Mouse (Mus musculus) testis, postnatal 10 days (tissue): ENCODE measurements around the gene Ildr2.

Source experiments
- DNase-seq: peaks from one replicate; pipeline ENCODE4 v3.0.0; 2021; ENCODE audit warnings: low spot score

Gene Ildr2

GRCm38 (mm10) chr1:166253898-166254894 is at the start of gene Ildr2:
Ildr2 (plus strand) TSS chr1:166254139.
- peak; percentile 80 for DNase-seq

- DNase-seq = no peak
Observed at GRCm38 (mm10) chr1:166204171-166204570, 49.8 kb upstream of the Ildr2 start.

- no peak for DNase-seq
Observed at GRCm38 (mm10) chr1:166205159-166205558, 48.8 kb upstream of the Ildr2 start.

DNA sequence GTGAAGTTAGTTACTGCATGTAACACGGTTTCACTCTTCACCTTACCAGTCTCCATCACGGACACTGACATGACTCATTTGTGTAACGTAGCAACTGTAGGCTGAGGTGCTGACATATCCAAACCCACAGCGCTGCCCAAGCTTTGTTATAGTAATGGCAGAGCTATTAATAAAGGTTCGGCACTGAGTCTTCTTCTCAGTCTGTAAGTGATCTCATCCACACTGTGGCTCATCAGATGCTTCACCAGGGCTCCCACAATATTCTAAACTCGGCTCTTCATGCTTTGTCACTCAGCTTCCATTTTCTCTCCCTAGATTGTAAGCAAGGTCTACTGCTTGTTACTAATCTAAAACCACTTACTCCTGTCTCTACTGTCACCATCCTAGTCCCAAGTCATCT is 44.6 kb upstream of the Ildr2 start:
- no peak for DNase-seq

GRCm38 (mm10) chr1:166214181-166214580 is 39.8 kb upstream of the Ildr2 start:
- no peak for DNase-seq

GRCm38 (mm10) chr1:166238315-166238969 is 15.5 kb upstream of the Ildr2 start, which contains the start of gene Mael:
Mael (minus strand) TSS chr1:166238747.
- peak; percentile 65 for DNase-seq

DNA sequence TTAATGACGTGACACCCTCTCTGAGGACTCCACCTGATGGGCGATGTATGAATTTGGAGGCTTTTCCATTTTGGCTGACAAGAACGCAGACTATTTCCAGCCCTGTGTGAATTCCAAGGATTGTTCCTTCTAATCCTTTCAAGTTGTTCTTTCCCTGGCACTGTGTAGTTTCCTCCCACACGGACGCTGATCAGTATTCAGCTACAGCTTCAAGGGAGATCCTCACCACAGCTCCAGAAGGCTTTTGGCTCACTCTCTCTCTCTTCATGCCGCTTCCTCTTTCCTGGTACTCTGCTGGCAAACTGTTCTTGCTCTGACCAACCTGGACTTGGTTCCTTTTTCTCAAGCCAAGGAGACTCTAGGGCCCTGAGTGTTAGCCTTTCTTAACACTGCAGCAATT is 9.7 kb upstream of the Ildr2 start:
- DNase-seq = no peak

DNA sequence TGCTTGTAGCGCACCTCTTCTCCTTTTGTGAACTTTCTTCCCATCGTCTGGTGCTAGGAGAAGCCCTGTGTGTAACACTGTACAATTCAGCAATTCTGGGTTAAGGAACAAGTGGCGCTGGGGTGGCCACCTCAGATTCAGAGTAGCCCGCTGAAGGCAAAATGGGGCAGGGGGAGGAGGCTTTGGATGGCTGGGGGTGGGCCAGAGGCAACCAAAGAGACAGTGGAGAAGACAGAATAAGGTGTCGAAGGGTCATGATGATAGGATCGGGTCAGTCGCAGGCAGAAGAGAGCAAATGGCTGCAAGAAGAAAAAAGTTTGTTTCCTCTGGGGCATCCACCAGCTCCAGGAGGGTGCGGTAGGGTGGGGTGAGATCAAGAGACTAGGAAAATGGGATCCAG is 1.2 kb downstream of the Ildr2 start:
- DNase-seq = no peak

DNA sequence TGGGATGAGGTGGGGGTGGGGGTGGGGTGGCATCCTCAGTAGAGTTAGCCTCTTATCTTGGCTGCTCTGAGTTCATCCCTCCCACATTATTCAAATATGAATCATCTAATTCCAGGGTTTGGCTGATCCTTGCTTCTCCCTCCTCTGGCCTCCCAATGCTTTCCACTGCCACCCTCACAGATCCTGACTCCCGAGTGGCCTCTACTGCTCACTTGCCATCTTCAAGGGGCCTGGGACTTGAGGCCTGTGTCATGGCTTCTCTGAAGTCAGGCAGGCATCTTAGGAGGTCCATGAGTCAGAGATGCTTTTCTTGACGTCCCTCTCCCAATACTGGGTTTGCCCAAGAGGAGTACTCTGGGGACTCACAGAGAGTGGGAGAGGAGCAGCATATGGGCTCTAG is 1.7 kb downstream of the Ildr2 start:
- DNase-seq = no peak

DNA sequence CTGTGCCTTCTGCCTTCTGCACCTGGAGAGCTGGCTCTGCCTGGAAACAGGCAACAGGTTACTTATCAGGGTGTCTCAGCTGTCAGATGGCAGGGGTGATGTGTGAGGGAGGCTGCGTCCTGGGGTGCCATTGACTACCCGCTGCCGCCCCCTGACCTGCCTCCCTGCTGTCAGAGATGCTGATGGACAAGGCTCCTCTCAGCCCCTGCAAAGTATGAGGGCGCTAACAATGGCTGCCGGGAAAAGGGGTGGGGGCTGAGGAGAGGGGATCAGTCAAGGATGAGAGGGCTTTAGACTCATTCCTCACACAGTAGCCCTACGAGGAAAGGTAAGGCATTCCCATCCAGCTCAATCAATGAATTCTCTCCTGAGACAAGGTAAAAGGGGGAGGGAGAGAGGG is 2.4 kb downstream of the Ildr2 start:
- DNase-seq = no peak

GRCm38 (mm10) chr1:166256898-166257297 is 3.0 kb downstream of the Ildr2 start:
- no peak for DNase-seq

GRCm38 (mm10) chr1:166259526-166259925 is 5.6 kb downstream of the Ildr2 start:
- no peak for DNase-seq

DNA sequence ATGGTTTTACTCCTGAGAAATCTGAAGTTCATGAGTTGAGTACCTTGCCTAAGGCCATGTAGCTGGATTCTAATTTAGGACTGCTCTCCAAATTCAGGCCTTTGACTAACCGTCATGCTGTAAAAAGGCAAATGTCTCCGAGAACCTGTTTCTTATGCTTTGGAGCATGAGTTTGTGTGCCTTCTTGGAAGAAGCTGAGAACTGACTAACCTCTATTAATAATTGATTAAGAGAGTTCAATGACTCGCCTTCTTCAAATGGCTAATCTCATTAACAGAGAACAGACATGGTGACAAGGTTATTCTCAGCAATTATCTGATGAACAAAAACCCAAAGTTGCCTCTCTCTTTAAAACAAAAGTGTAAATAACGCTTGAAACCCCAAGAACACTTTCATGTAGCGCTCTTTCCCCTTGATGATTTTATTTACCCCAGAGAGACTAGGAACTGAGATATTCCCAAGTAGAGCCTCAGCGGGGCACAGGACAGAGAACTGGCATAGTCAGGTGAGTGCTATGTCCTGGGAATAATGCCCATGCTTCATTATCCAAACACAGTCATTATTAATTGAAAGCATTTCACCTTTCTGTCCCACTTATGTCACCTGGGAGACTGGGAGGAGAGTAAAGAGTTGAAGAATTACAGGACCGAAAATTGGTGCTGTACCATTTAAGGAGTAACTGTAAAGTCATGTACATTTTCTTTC is 12.2 kb downstream of the Ildr2 start:
- no peak for DNase-seq

GRCm38 (mm10) chr1:166266918-166267317 is 13.0 kb downstream of the Ildr2 start:
- no peak for DNase-seq

GRCm38 (mm10) chr1:166268218-166268617 is 14.3 kb downstream of the Ildr2 start:
- no peak for DNase-seq

DNA sequence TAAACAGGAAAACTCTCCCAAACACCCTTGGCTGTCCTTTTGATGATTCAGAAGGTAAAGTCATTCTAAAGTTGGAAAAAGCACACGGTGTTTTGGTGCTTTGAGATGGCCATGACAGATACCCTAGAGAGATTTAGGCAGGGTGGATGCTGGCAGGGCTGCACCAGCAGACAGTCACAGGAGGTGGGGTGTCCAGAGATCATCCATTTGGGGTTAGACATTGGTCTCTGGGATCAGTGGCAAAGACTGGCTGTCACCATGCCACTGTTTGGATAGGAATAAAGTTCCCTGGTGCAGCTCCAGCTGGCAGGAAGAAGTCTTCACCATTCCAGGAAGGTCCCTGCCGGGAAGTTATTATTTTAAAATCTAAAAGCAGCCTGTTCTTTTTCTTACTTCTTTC is 24.8 kb downstream of the Ildr2 start:
- no peak for DNase-seq

- DNase-seq = no peak
Observed at GRCm38 (mm10) chr1:166279580-166280206, 25.8 kb downstream of the Ildr2 start.

DNA sequence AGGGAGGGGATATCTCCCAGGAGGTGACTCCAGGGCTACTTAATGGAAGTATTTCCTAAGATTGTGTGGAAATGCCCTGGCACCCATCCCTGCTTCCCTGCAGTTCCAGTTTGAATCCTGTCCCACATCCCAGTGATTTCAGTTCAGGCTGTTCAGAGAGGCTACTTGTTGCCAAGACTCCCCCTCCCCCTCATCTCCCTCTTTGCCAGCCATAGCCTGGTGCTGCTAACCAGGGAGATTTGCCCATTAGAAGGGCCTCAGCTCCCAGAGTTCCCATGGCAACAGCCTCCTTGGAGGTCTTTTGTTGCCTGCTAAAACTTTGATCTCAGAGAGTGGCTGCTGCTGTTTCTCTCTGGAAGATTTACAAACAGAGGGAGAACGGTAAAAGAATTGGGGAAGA is 26.6 kb downstream of the Ildr2 start:
- peak; percentile 56 for DNase-seq

DNA sequence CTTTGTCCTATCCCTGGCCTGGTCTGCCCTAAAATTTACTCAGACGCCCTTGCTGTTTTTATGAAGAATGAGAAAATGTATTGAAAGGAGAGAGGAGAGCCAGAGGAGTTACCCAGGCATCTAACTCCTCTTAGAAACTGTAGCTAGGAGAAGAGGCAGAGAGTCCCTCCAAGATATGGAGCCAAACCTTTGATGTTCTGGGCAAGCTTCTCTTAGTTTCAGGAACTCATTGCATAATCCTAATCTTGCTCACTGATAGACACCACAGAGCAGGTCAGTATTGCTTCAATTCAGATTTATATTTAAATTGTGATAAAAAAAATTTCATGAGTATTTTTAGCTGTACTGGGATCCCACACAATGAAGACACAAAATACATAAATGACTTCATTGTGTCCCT is 27.3 kb downstream of the Ildr2 start:
- DNase-seq = no peak

DNA sequence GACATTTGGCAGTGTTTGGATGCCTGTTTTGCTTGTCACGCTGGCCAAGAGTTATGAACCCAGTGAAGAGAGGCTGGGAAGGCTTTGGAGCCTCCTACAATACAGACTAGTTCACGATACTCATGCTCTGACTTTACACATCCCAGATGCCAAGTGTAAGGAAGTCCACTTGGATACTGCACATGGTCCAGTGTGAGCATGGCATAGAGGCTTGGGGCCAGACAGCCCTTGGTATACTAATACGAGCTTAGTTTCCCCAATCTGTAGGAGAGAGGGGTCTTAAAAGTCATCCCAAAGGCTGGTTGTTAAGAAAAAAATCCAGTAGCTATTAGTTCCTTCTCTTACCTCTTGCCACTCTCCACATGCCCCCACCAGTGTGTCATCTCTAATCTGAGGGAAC is 27.9 kb downstream of the Ildr2 start:
- DNase-seq = no peak

- peak; percentile 87 for DNase-seq
Observed at GRCm38 (mm10) chr1:166282597-166283210, 28.8 kb downstream of the Ildr2 start.

DNA sequence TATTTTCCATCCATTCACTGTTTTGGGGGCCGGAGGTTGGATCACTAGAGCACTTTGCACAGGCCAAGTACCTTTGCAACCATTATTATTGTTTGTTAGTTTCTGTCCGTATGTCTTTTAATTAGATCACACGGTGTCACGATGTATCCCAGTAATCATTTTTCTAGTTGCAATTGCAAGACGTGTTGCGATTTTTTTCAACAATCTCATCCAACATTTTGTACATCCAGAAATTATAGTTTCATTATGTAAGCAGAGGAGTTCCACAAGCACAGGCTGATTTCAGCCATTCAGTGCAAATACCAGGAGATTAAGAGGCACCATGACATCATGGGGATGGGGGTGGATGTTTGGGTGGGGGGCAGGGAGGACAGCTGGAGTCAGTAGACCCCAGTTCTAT is 29.5 kb downstream of the Ildr2 start:
- no peak for DNase-seq
